In genomic region chr15:101046039-101046526, GRCm38 (mm10) we compare ENCODE assay signal across 7 mouse cellular contexts. TPM values are rescaled to one million over a fixed set of nuclear protein-coding genes. Genes with fewer than 3 reads are reported as not detected.
DNase-seq lines count a peak whose midpoint lies in the region; ATAC-seq and TF ChIP-seq lines count a peak whose summit lies in the region.

No protein-coding gene starts in this region.

- H3K4me3 ChIP-seq in testis, adult 2 months (ENCODE audit: control insufficient read depth, low read depth, low read length), result peak overlapping the region; percentile 79
- H3K4me3 ChIP-seq in heart, embryonic 16.5 days (ENCODE audit: low read length), result peak overlapping the region; percentile 59
- peak overlapping the region in 1 of 2 experiments; percentile 34; a peak in 2 of 4 replicates for H3K4me3 ChIP-seq in liver, embryonic 14.5 days (ENCODE audit: insufficient read depth in 1 of 2, low read depth in 2 of 2, low read length in 2 of 2)

- no peak for TF ChIP-seq EP300 in liver, embryonic 14.5 days (IDR thresholded peaks at IDR 0.05; ENCODE audit: low read depth)

- H3K27ac ChIP-seq in testis, adult 2 months (ENCODE audit: control insufficient read depth, insufficient read depth, low read depth, low read length), result no peak overlapping the region
- no peak overlapping the region for H3K27ac ChIP-seq in heart, embryonic 16.5 days (ENCODE audit: low read length)
- no peak overlapping the region for H3K27ac ChIP-seq in liver, embryonic 14.5 days

- WGBS in heart, embryonic 16.5 days, result 4% methylated on average over 43 of the region's 43 CpGs
- 2% methylated on average over 43 of the region's 43 CpGs for WGBS in liver, embryonic 14.5 days (ENCODE audit: insufficient replicate concordance)

- H3K4me1 ChIP-seq in testis, adult 2 months (ENCODE audit: control insufficient read depth, insufficient read depth, low read length), result peaks cover 12% of the 10 kb centered on the region
- H3K4me1 ChIP-seq in heart, embryonic 16.5 days (ENCODE audit: control insufficient read depth, insufficient read depth, low read length), result peaks cover 16% of the 10 kb centered on the region
- H3K4me1 ChIP-seq in liver, embryonic 14.5 days (replicated peaks; ENCODE audit: control insufficient read depth in 2 of 2, insufficient read depth in 2 of 2, low read length in 1 of 2), result no peaks in the 10 kb centered on the region

- ATAC-seq in heart, embryonic 16.5 days (replicated peaks; ENCODE audit: extremely low read depth, insufficient read depth, low FRiP score), result no peak
- no peak for ATAC-seq in liver, embryonic 14.5 days (ENCODE audit: insufficient read depth)
- no peak for ATAC-seq in megakaryocyte-erythroid progenitor cell, adult 5-6 weeks (replicated peaks; ENCODE audit: low FRiP score, low TSS enrichment, poor library complexity, severe bottlenecking)

- no peak for DNase-seq in testis, postnatal 14 days (ENCODE audit: low spot score)
- DNase-seq in liver, embryonic 14.5 days (ENCODE audit: low read depth in 3 of 3, low spot score in 3 of 3), result no peak
- DNase-seq in adrenal gland, postnatal 4 days (ENCODE audit: low spot score in 2 of 2), result no peak
- DNase-seq in retina, postnatal 1 day, result no peak

- TF ChIP-seq CTCF in testis, adult 2 months (IDR thresholded peaks at IDR 0.05; ENCODE audit: control insufficient read depth, insufficient read depth, insufficient replicate concordance, low read depth, low read length), result no peak
- TF ChIP-seq CTCF in liver, embryonic 14.5 days (IDR thresholded peaks at IDR 0.05; ENCODE audit: low read depth), result no peak

- peak overlapping the region; percentile 62 for H3K9ac ChIP-seq in heart, embryonic 16.5 days (ENCODE audit: low read length)
- no peak overlapping the region for H3K9ac ChIP-seq in liver, embryonic 14.5 days (replicated peaks)

- no peaks in the 10 kb centered on the region for H3K36me3 ChIP-seq in testis, adult 2 months (ENCODE audit: control insufficient read depth, insufficient read depth, low read length)
- no peaks in the 10 kb centered on the region for H3K36me3 ChIP-seq in heart, embryonic 16.5 days (ENCODE audit: control insufficient read depth, insufficient read depth)
- no peaks in the 10 kb centered on the region for H3K36me3 ChIP-seq in liver, embryonic 14.5 days (replicated peaks; ENCODE audit: control insufficient read depth, insufficient read depth, low read depth)

- no peaks in the 10 kb centered on the region for H3K9me3 ChIP-seq in heart, embryonic 16.5 days (replicated peaks; ENCODE audit: control insufficient read depth, low read length)
- H3K9me3 ChIP-seq in liver, embryonic 14.5 days (ENCODE audit: control insufficient read depth, low read length), result no peaks in the 10 kb centered on the region

- TF ChIP-seq POLR2A in testis, adult 2 months (IDR thresholded peaks at IDR 0.05; ENCODE audit: control insufficient read depth, low read depth, low read length), result no peak

- peaks cover 2% of the 10 kb centered on the region; the same call in 1 of the 2 replicates for H3K27me3 ChIP-seq in testis, adult 2 months (ENCODE audit: control insufficient read depth, insufficient read depth, low read length)
- H3K27me3 ChIP-seq in heart, embryonic 16.5 days (ENCODE audit: control insufficient read depth, insufficient read depth, low read length), result peaks cover 93% of the 10 kb centered on the region
- H3K27me3 ChIP-seq in liver, embryonic 14.5 days (ENCODE audit: control insufficient read depth, insufficient read depth, low read length), result peaks cover 45% of the 10 kb centered on the region

- H3K4me2 ChIP-seq in heart, embryonic 16.5 days (ENCODE audit: low read depth, low read length), result peak overlapping the region; percentile 90
- H3K4me2 ChIP-seq in liver, embryonic 14.5 days (ENCODE audit: low read depth), result peak overlapping the region; percentile 52

RNA-seq across cellular contexts. Expression of gene Gm47841, which starts 1.1 kb away (rescaled TPM):
- polyA plus RNA-seq in testis, adult 2 months (2012; rRNA removed), result 79.8 and 97.0 TPM in 2 replicates
- polyA plus RNA-seq in heart, embryonic 16.5 days (2015; fragmentation: Nextera tagmentation; extraction: Ambion mirVana), result not detected in 2 replicates
- not detected in 2 replicates for polyA plus RNA-seq in liver, embryonic 14.5 days (2012; rRNA removed)
- not detected in 2 replicates for polyA plus RNA-seq in liver, embryonic 14.5 days (2014; fragmentation: Nextera tagmentation; extraction: Ambion mirVana)
- not detected in 2 replicates for total RNA-seq in megakaryocyte-erythroid progenitor cell, adult 5-6 weeks (2014; fragmentation: Nextera tagmentation)
- total RNA-seq in megakaryocyte-erythroid progenitor cell, adult 5-6 weeks (2017), result not detected in 2 replicates
- under 1 TPM; 0.67 to 0.68 TPM for total RNA-seq in adrenal gland, postnatal 4 days (2021)

RNA-seq across cellular contexts. Expression of gene Fignl2, which starts 32.3 kb away (rescaled TPM):
- polyA plus RNA-seq in testis, adult 2 months (2012; rRNA removed), result 0.44 and 0.46 TPM in 2 replicates
- polyA plus RNA-seq in heart, embryonic 16.5 days (2015; fragmentation: Nextera tagmentation; extraction: Ambion mirVana), result 0.10 and 0.12 TPM in 2 replicates
- polyA plus RNA-seq in liver, embryonic 14.5 days (2012; rRNA removed), result 1.0 and 1.2 TPM in 2 replicates
- 0.14 and 0.28 TPM in 2 replicates for polyA plus RNA-seq in liver, embryonic 14.5 days (2014; fragmentation: Nextera tagmentation; extraction: Ambion mirVana)
- total RNA-seq in megakaryocyte-erythroid progenitor cell, adult 5-6 weeks (2014; fragmentation: Nextera tagmentation), result not detected in 2 replicates
- not detected in 2 replicates for total RNA-seq in megakaryocyte-erythroid progenitor cell, adult 5-6 weeks (2017)
- 10 to 100 TPM; 13.5 to 13.8 TPM for total RNA-seq in adrenal gland, postnatal 4 days (2021)

Comparison
In these comparisons a context has a peak if more than half of its experiments do, and no peak if none do; other contexts are left out.
1. RNA of gene Gm47841, which starts 1.1 kb away (polyA plus RNA-seq): 79.8 to 97.0 TPM in testis, adult 2 months; not detected in heart, embryonic 16.5 days and not detected in liver, embryonic 14.5 days; every median in the first group is over 10 times any median in the second.